Mouse (Mus musculus) mouse embryonic stem cell (cell line): ENCODE measurements around the gene 1500009L16Rik.

Source experiments
- in situ Hi-C, 2 experiments: fragments of 300-500 bp; cut with MboI; formaldehyde crosslinking; loops; 1 replicate in 1 of 2; 3 replicates in 1 of 2; pipeline ENCODE4 v1.14.3; 2019 to 2020; ENCODE audit warnings: low sequenced_read_pairs in 2 of 2, low pct_unique_long_range_greater_than_20kb in 1 of 2, mixed read lengths in 1 of 2; ENCODE audit not compliant: unreplicated experiment in 1 of 2

Gene 1500009L16Rik

GRCm38 (mm10) chr10:83722579-83723031, at the start of gene 1500009L16Rik:
Gene 1500009L16Rik, plus strand, starts transcription at chr10:83722865.
- in situ Hi-C loops: no loop called here

GRCm38 (mm10) chr10:83681334-83681733, 41.3 kb upstream of the 1500009L16Rik start:
- in situ Hi-C loops: no loop called here

GRCm38 (mm10) chr10:83688215-83688614, 34.5 kb upstream of the 1500009L16Rik start:
- in situ Hi-C loops: no loop called here

- in situ Hi-C loops: no loop called here
Observed at GRCm38 (mm10) chr10:83692175-83692895, 30.3 kb upstream of the 1500009L16Rik start.

GRCm38 (mm10) chr10:83696226-83696625, 26.4 kb upstream of the 1500009L16Rik start:
- in situ Hi-C loops: no loop called here

GRCm38 (mm10) chr10:83706628-83707027, 16.0 kb upstream of the 1500009L16Rik start:
- in situ Hi-C loops: loop anchor here in 1 of 2 experiments (10.0 kb wide), 1 partner anchor 62 kb away; the partner anchor contains the start of gene Appl2

GRCm38 (mm10) chr10:83709920-83710319, 12.7 kb upstream of the 1500009L16Rik start:
- in situ Hi-C loops: loop anchor here in 1 of 2 experiments (10.0 kb wide), 1 partner anchor 65 kb away; the partner anchor contains the start of gene Appl2

- in situ Hi-C loops: no loop called here
Observed at GRCm38 (mm10) chr10:83711769-83712168, 10.9 kb upstream of the 1500009L16Rik start.

- in situ Hi-C loops: no loop called here
Observed at GRCm38 (mm10) chr10:83718855-83719474, 3.7 kb upstream of the 1500009L16Rik start.

GRCm38 (mm10) chr10:83723055-83723454, 390 bp downstream of the 1500009L16Rik start:
- in situ Hi-C loops: no loop called here

- in situ Hi-C loops: no loop called here
Observed at GRCm38 (mm10) chr10:83724351-83725059, 1.8 kb downstream of the 1500009L16Rik start.

- in situ Hi-C loops: no loop called here
Observed at GRCm38 (mm10) chr10:83726164-83726563, 3.5 kb downstream of the 1500009L16Rik start.

- in situ Hi-C loops: no loop called here
Observed at GRCm38 (mm10) chr10:83727846-83728245, 5.2 kb downstream of the 1500009L16Rik start.

GRCm38 (mm10) chr10:83728529-83728928, 5.9 kb downstream of the 1500009L16Rik start:
- in situ Hi-C loops: no loop called here

GRCm38 (mm10) chr10:83729076-83729475, 6.4 kb downstream of the 1500009L16Rik start:
- in situ Hi-C loops: no loop called here

- in situ Hi-C loops: no loop called here
Observed at GRCm38 (mm10) chr10:83729492-83729891, 6.8 kb downstream of the 1500009L16Rik start.

GRCm38 (mm10) chr10:83733725-83734124, 11.1 kb downstream of the 1500009L16Rik start:
- in situ Hi-C loops: no loop called here

- in situ Hi-C loops: no loop called here
Observed at GRCm38 (mm10) chr10:83738996-83739655, 16.5 kb downstream of the 1500009L16Rik start.

GRCm38 (mm10) chr10:83744656-83745055, 22.0 kb downstream of the 1500009L16Rik start:
- in situ Hi-C loops: no loop called here
